Mouse (Mus musculus): ENCODE measurements around the gene Zfp784. TPM values are rescaled to one million over a fixed set of nuclear protein-coding genes. Genes with fewer than 3 reads are reported as not detected.

Zfp784 gene
- total RNA-seq, 2 experiments from 2014 or later: not detected

DNA sequence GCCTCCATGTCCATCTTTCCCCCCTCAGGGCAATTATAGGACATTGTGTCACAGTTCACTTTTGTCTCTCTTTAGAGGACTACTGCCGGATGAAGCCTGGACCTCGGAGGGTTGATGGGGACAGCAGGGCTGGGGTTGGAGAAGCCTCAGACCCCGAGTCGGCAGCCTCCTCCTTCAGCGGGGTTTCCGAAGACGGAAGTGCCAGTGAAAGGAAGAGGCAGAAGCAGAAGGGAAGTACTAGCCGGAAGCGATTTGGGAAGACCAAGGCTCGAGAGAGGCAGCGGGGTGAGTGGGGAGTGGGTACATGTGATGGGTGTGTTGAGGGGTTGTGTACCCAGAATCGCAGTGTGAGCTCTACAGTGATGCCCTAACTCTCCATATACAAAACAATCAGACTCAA, 21.2 kb upstream of the Zfp784 start:
- no peak for ATAC-seq (replicated peaks; ENCODE audit: low FRiP score, poor library complexity, severe bottlenecking)

DNA sequence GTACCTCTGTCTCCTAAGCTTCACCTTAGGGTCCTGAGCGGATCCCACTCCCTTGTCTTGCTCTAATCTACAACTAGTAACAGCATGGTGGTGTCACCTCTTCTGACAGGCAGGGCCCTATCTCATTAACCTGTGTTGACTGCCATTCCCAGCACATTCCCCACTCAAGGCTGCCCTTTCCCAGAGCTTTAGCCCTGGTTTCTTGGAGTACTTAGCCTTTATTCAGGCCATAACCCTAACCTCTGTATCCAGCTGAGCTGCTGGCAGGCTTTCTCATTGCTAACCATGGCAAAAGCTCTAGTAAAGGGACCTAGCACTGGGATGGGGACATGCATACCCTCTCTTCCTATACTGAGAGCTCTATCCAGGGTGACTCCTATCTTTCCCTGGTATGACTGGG, 20.4 kb upstream of the Zfp784 start:
- no peak for ATAC-seq (replicated peaks; ENCODE audit: low FRiP score, poor library complexity, severe bottlenecking)

DNA sequence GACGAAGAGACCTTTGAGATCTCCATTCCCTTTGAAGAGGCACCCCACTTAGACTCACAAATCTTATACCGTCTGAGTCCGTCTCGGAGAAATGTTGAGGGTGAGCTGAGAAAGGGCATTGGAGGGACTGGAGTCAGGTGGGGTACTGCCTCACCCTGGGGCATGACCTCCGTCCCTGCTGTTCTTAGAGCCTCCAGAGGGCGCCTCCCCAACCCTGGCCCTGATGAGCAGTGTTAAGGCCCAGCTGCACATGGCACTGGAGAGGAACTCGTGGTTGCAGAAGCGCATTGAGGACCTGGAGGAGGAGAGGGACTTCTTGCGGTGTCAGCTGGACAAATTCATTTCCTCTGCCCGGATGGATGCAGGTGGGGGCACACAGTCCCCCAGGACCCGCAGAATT, 19.6 kb upstream of the Zfp784 start:
- ATAC-seq (replicated peaks; ENCODE audit: low FRiP score, poor library complexity, severe bottlenecking): no peak

GRCm38 (mm10) chr7:5057381-5057780, 19.1 kb upstream of the Zfp784 start:
- ATAC-seq (replicated peaks; ENCODE audit: low FRiP score, poor library complexity, severe bottlenecking): no peak

DNA sequence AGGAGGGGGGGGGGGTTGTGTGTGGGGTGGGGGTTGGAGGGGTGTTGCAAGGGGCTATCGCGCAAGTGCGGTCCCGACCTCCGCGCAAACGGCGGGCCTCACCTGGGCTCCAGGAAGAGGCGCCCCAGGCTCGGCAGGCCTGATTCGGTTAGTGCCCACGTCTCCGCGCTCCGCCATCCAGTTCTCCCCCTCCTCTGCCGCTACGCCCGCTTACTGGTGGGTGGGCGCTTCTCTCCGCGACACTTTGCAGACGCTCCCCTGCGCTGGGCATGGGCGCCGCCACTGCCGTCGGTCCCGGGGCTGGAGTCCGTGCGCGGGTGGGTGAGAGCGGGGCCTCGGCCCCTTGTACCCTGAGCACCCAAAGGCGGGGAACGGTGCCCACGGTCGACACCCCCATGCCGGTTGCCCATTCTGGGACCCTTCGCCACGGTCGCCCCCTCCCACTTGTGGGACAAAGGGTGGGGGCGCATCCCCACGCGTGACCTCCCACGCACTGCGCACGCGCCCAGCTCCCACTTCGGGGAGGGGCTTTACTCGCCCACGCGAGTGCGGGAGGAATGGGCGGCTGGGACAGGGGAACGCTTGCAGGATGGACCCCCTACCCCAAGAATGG, 18.5 kb upstream of the Zfp784 start:
- ATAC-seq (replicated peaks; ENCODE audit: low FRiP score, poor library complexity, severe bottlenecking): no peak

GRCm38 (mm10) chr7:5053456-5054179, 15.4 kb upstream of the Zfp784 start:
- no peak for ATAC-seq (replicated peaks; ENCODE audit: low FRiP score, poor library complexity, severe bottlenecking)

DNA sequence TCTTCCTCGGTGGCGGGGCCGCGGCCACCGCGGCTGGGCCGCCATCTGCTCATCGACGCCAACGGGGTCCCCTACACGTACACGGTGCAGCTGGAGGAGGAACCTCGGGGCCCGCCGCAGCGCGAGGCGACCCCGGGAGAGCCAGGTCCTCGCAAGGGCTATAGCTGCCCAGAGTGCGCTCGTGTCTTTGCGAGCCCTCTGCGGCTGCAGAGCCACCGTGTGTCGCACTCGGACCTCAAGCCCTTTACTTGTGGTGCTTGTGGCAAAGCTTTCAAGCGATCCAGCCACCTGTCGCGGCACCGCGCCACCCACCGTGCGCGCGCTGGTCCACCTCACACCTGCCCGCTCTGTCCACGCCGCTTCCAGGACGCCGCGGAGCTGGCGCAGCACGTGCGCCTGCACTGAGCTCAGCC, 14.7 kb upstream of the Zfp784 start:
- ATAC-seq (replicated peaks; ENCODE audit: low FRiP score, poor library complexity, severe bottlenecking): no peak

DNA sequence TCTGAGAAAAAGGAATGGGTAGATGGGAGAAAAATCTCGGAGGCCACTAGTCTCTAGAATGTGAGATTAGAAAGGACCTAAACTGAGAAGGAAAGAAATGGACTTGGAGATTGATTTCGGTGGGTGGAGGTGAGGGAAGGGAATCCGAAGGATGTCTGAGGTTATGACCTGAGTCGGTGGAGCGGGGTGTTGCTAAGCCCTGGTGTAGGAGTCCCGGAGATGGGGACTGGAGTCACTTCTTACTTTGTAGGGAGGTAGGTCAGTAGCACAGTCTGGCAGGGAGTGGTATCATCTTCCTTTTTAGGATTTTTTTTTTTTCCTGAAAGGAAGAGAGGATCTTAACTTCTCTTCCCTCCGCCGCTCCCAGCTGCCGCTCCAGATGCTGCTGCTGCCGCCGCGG, 14.2 kb upstream of the Zfp784 start:
- no peak for ATAC-seq (replicated peaks; ENCODE audit: low FRiP score, poor library complexity, severe bottlenecking)

GRCm38 (mm10) chr7:5051193-5052192, 13.2 kb upstream of the Zfp784 start, which contains the start of gene Zfp580:
Zfp580 (plus strand) TSS chr7:5051538.
- ATAC-seq (replicated peaks; ENCODE audit: low FRiP score, poor library complexity, severe bottlenecking): no peak

- ATAC-seq (replicated peaks; ENCODE audit: low FRiP score, poor library complexity, severe bottlenecking): 0 out of 2 replicates have a peak, but pooled peaks have one; percentile 55
Measured at GRCm38 (mm10) chr7:5047313-5047712, 9.1 kb upstream of the Zfp784 start.

GRCm38 (mm10) chr7:5046112-5046511, 7.9 kb upstream of the Zfp784 start:
- no peak for ATAC-seq (replicated peaks; ENCODE audit: low FRiP score, poor library complexity, severe bottlenecking)

DNA sequence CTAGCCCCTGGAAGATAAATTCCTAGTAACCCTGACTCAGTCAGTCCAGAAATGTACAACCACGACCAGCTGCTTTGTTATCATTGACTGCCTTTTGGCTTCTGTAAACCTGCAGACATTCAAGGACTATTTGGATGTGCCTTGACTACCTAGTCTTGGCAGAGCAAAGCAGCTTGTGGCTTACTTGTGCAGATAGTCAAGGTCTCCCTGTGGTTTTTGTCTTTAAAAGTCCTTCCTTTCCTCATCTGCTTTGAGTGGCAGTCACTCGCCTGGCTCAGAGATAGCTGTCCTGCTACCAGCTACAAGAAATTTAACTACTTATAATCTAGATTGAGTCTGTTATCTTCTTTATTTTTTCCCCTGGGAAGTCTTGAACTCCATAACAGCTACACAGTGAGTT, 6.7 kb upstream of the Zfp784 start:
- no peak for ATAC-seq (replicated peaks; ENCODE audit: low FRiP score, poor library complexity, severe bottlenecking)

DNA sequence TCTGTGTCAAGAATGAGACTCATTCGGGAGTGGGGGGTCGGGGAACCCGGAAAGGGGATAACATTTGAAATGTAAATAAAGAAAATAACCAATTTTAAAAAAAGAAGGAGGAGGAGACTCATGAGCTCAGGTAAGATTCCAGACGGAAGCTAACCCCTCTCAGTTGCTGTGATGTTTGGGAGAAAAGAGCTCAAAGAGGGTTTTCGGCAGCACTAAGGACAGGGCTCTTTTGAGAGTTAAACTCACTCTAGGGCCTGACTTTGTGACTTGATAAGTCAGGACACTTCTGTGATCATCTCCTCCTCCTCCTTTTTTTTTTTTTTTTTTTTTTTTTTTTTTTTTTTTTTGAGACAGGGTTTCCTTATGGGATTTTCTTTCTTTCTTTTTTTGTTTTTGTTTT, 694 bp upstream of the Zfp784 start:
- no peak for ATAC-seq (replicated peaks; ENCODE audit: low FRiP score, poor library complexity, severe bottlenecking)

DNA sequence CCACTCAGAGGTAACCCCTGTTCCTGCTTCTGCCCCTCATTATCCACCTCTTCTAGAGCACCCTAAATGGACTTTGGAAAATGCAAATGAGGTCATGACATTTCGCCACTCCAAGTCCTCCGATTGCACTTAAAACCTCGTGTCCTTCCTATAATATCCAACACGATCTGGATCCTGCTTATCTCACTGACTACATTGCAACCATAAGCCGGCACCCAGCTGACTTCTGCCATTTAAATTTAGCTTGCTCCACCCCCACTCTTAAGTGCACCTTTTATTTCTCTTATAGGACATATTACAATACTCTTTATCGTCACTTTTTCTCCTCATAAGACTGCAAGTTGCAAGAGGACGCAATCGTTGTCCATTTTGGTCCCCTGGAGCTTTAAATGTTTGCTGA, 779 bp downstream of the Zfp784 start:
- no peak for ATAC-seq (replicated peaks; ENCODE audit: low FRiP score, poor library complexity, severe bottlenecking)

GRCm38 (mm10) chr7:5037026-5037425, 1.2 kb downstream of the Zfp784 start:
- ATAC-seq (replicated peaks; ENCODE audit: low FRiP score, poor library complexity, severe bottlenecking): no peak

GRCm38 (mm10) chr7:5036136-5036535, 2.1 kb downstream of the Zfp784 start:
- ATAC-seq (replicated peaks; ENCODE audit: low FRiP score, poor library complexity, severe bottlenecking): no peak

- no peak for ATAC-seq (replicated peaks; ENCODE audit: low FRiP score, poor library complexity, severe bottlenecking)
Measured at GRCm38 (mm10) chr7:5035628-5036027, 2.6 kb downstream of the Zfp784 start.

GRCm38 (mm10) chr7:5033818-5034217, 4.4 kb downstream of the Zfp784 start, which contains the start of gene 4632433K11Rik:
4632433K11Rik (plus strand) TSS chr7:5034118.
- ATAC-seq (replicated peaks; ENCODE audit: low FRiP score, poor library complexity, severe bottlenecking): no peak

- no peak for ATAC-seq (replicated peaks; ENCODE audit: low FRiP score, poor library complexity, severe bottlenecking)
Measured at GRCm38 (mm10) chr7:5031496-5031895, 6.8 kb downstream of the Zfp784 start.

GRCm38 (mm10) chr7:5030554-5031275, 7.5 kb downstream of the Zfp784 start:
- no peak for ATAC-seq (replicated peaks; ENCODE audit: low FRiP score, poor library complexity, severe bottlenecking)

All from erythroblast, adult 5-6 weeks (primary cell).